Mouse (Mus musculus) embryonic facial prominence, embryonic 13.5 days (tissue): Measurements from ENCODE around the gene Nampt. TPM values are rescaled to one million over a fixed set of nuclear protein-coding genes. Genes with fewer than 3 reads are reported as not detected.
A peak's percentile ranks its signal among the peaks of the same experiment; 100 is the strongest.
"Not testable (repeated sequence)": the region's sequence is repeated elsewhere in the genome, so short reads cannot be mapped to it uniquely, and the experiment has no call there.

ENCODE experiments used
- ATAC-seq: fragments of 200-750 bp; cut with Nextera tagmentation; 2 replicates; pipeline ENCODE4 v1.8.0; 2017; ENCODE audit warnings: low read depth; ENCODE audit not compliant: insufficient number of reproducible peaks, insufficient read depth, low FRiP score, low TSS enrichment
- H3K27ac ChIP-seq: fragments of 300-500 bp; sonication (generic); 2 replicates; pipeline ENCODE4 v1.5.1; 2015; ENCODE audit warnings: moderate library complexity, mild to moderate bottlenecking, inconsistent platforms
- H3K27me3 ChIP-seq: fragments of 300-500 bp; sonication (generic); 2 replicates; pipeline ENCODE4 v1.6.1; 2015; ENCODE audit warnings: mild to moderate bottlenecking, inconsistent platforms
- H3K36me3 ChIP-seq: fragments of 300-500 bp; sonication (generic); 2 replicates; pipeline ENCODE4 v1.6.1; 2015; ENCODE audit warnings: mild to moderate bottlenecking, inconsistent platforms
- H3K4me1 ChIP-seq: fragments of 300-500 bp; sonication (generic); 2 replicates; pipeline ENCODE4 v1.6.1; 2015; ENCODE audit warnings: inconsistent platforms
- H3K4me2 ChIP-seq: fragments of 300-500 bp; sonication (generic); 2 replicates; pipeline ENCODE4 v1.6.1; 2015; ENCODE audit warnings: moderate library complexity, mild to moderate bottlenecking, inconsistent platforms
- H3K4me3 ChIP-seq: fragments of 300-500 bp; sonication (generic); 2 replicates; pipeline ENCODE4 v1.5.1; 2015; ENCODE audit warnings: mild to moderate bottlenecking, inconsistent platforms
- H3K9ac ChIP-seq: fragments of 300-500 bp; sonication (generic); 2 replicates; pipeline ENCODE4 v1.6.1; 2015; ENCODE audit warnings: mild to moderate bottlenecking, inconsistent platforms
- H3K9me3 ChIP-seq: fragments of 300-500 bp; sonication (generic); 2 replicates; pipeline ENCODE4 v1.6.1; 2016; ENCODE audit warnings: inconsistent platforms
- WGBS: fragments of 180-500 bp; shearing (Covaris S2); methylation state at CpG from one replicate; pipeline ENCODE4 v1.1.7; 2015; ENCODE audit warnings: mixed read lengths; 5-methylcytosine and 5-hydroxymethylcytosine counted together
- polyA plus RNA-seq: library from polyadenylated mRNA; unstranded; fragments of >200 nt; fragmentation: Nextera tagmentation; extraction: Ambion mirVana; gene quantifications from 2 replicates; pipeline ENCODE4 v1.2.1, GENCODE M21; 2015

Gene Nampt
- polyA plus RNA-seq, 1 experiment from 2014 or later: 24.7 TPM

GRCm38 (mm10) chr12:32886353-32886752 is 67.0 kb downstream of the Nampt start:
- WGBS: 81% methylated on average over 2 of the region's 2 CpGs
- no peaks in the 10 kb centered on the region for H3K9me3 ChIP-seq
- ATAC-seq: no peak

GRCm38 (mm10) chr12:32888226-32888625 is 68.9 kb downstream of the Nampt start:
- Histone ChIP-seq H3K9ac (no peak overlapping the region), H3K4me2 (no peak overlapping the region), H3K9me3 (no peaks in the 10 kb centered on the region), H3K27ac (no peak overlapping the region), H3K4me3 (no peak overlapping the region), H3K4me1 (peaks cover 1% of the 10 kb centered on the region), H3K36me3 (no peaks in the 10 kb centered on the region), H3K27me3 (no peaks in the 10 kb centered on the region)
- no peak for ATAC-seq
- WGBS: 84% methylated on average over 3 of the region's 3 CpGs

More at GRCm38 (mm10) chr12:32886353-32886752, 67.0 kb downstream of the Nampt start:
- Histone ChIP-seq H3K4me2 (no peak overlapping the region), H3K36me3 (no peaks in the 10 kb centered on the region), H3K4me1 (no peaks in the 10 kb centered on the region), H3K9ac (no peak overlapping the region), H3K4me3 (no peak overlapping the region), H3K27me3 (no peaks in the 10 kb centered on the region), H3K27ac (no peak overlapping the region)

GRCm38 (mm10) chr12:32889846-32890245 is 70.5 kb downstream of the Nampt start:
- H3K27ac ChIP-seq: no peak overlapping the region
- no peak overlapping the region for H3K4me2 ChIP-seq
- H3K36me3 ChIP-seq: no peaks in the 10 kb centered on the region
- H3K9ac ChIP-seq: no peak overlapping the region
- H3K9me3 ChIP-seq: no peaks in the 10 kb centered on the region
- H3K4me1 ChIP-seq: peaks cover 5% of the 10 kb centered on the region
- H3K4me3 ChIP-seq: no peak overlapping the region
- H3K27me3 ChIP-seq: no peaks in the 10 kb centered on the region
- ATAC-seq: no peak
- 86% methylated on average over 5 of the region's 5 CpGs for WGBS

GRCm38 (mm10) chr12:32890455-32890854 is 71.1 kb downstream of the Nampt start:
- Histone ChIP-seq H3K9me3 (no peaks in the 10 kb centered on the region), H3K4me1 (peaks cover 5% of the 10 kb centered on the region), H3K36me3 (no peaks in the 10 kb centered on the region), H3K4me2 (no peak overlapping the region), H3K9ac (no peak overlapping the region), H3K4me3 (no peak overlapping the region), H3K27me3 (no peaks in the 10 kb centered on the region), H3K27ac (no peak overlapping the region)
- no peak for ATAC-seq
- 71% methylated on average over 4 of the region's 4 CpGs for WGBS

- not testable (repeated sequence) for H3K4me3 ChIP-seq, H3K27ac ChIP-seq, H3K27me3 ChIP-seq, H3K9ac ChIP-seq, H3K36me3 ChIP-seq, H3K4me1 ChIP-seq, ATAC-seq, H3K4me2 ChIP-seq, H3K9me3 ChIP-seq
- 90% methylated on average over 13 of the region's 13 CpGs for WGBS
Measured at GRCm38 (mm10) chr12:32891271-32891670, 71.9 kb downstream of the Nampt start.

- ATAC-seq: no peak
- Histone ChIP-seq H3K4me3 (no peak overlapping the region), H3K4me2 (no peak overlapping the region), H3K9me3 (no peaks in the 10 kb centered on the region), H3K4me1 (peaks cover 5% of the 10 kb centered on the region), H3K9ac (no peak overlapping the region), H3K27me3 (0 out of 2 replicates have a peak, but pooled peaks cover 4% of the 10 kb centered on the region), H3K36me3 (no peaks in the 10 kb centered on the region), H3K27ac (no peak overlapping the region)
- 39% methylated on average over 12 of the region's 12 CpGs for WGBS
Measured at GRCm38 (mm10) chr12:32893212-32893611, 73.9 kb downstream of the Nampt start.

GRCm38 (mm10) chr12:32895806-32896205 is 76.5 kb downstream of the Nampt start:
- no peak overlapping the region for H3K4me2 ChIP-seq
- H3K9ac ChIP-seq: no peak overlapping the region
- 79% methylated on average over 1 of the region's 1 CpGs for WGBS
- no peak overlapping the region for H3K4me3 ChIP-seq
- 0 out of 2 replicates have a peak, but pooled peaks have one; percentile 29 for ATAC-seq
- peaks cover 5% of the 10 kb centered on the region for H3K4me1 ChIP-seq
- H3K9me3 ChIP-seq: no peaks in the 10 kb centered on the region
- no peak overlapping the region for H3K27ac ChIP-seq
- 0 out of 2 replicates have a peak, but pooled peaks cover 4% of the 10 kb centered on the region for H3K27me3 ChIP-seq
- no peaks in the 10 kb centered on the region for H3K36me3 ChIP-seq

GRCm38 (mm10) chr12:32896496-32896895 is 77.2 kb downstream of the Nampt start:
- no peak for ATAC-seq
- Histone ChIP-seq H3K9me3 (no peaks in the 10 kb centered on the region), H3K4me3 (no peak overlapping the region), H3K9ac (no peak overlapping the region), H3K27me3 (0 out of 2 replicates have a peak, but pooled peaks cover 4% of the 10 kb centered on the region), H3K36me3 (no peaks in the 10 kb centered on the region), H3K4me2 (no peak overlapping the region), H3K4me1 (peaks cover 5% of the 10 kb centered on the region), H3K27ac (no peak overlapping the region)
- WGBS: 82% methylated on average over 7 of the region's 7 CpGs

GRCm38 (mm10) chr12:32897199-32898120 is 78.1 kb downstream of the Nampt start:
- Histone ChIP-seq H3K36me3 (no peaks in the 10 kb centered on the region), H3K9me3 (no peaks in the 10 kb centered on the region)
- no peak for ATAC-seq

GRCm38 (mm10) chr12:32901005-32901404 is 81.7 kb downstream of the Nampt start:
- Histone ChIP-seq H3K27me3 (0 out of 2 replicates have a peak, but pooled peaks cover 4% of the 10 kb centered on the region), H3K4me1 (no peaks in the 10 kb centered on the region), H3K36me3 (no peaks in the 10 kb centered on the region), H3K4me2 (no peak overlapping the region), H3K27ac (no peak overlapping the region), H3K9me3 (no peaks in the 10 kb centered on the region), H3K4me3 (no peak overlapping the region), H3K9ac (no peak overlapping the region)
- no peak for ATAC-seq
- WGBS: 80% methylated on average over 3 of the region's 3 CpGs

More at GRCm38 (mm10) chr12:32897199-32898120, 78.1 kb downstream of the Nampt start:
- Histone ChIP-seq H3K27ac (no peak overlapping the region), H3K4me3 (no peak overlapping the region), H3K4me1 (peaks cover 5% of the 10 kb centered on the region), H3K27me3 (0 out of 2 replicates have a peak, but pooled peaks cover 4% of the 10 kb centered on the region), H3K9ac (no peak overlapping the region), H3K4me2 (no peak overlapping the region)
- 47% methylated on average over 13 of the region's 13 CpGs for WGBS
